In genomic region chr9:27538480-27538879, GRCm38 (mm10) we compare ENCODE assay signal across 16 mouse cellular contexts.
DNase-seq lines count a peak whose midpoint lies in the region; ATAC-seq lines count a peak whose summit lies in the region.
"Had no signal": no experiment of that assay in that cellular context is flagged by ENCODE, and none has a peak within 500 bp of the region (broad histone marks: within the 10 kb centered on the region; RNA-seq: fewer than 3 reads in every experiment).

No protein-coding gene starts in this region.

- H3K4me2 ChIP-seq in forebrain, embryonic 15.5 days (replicated peaks) = no peak overlapping the region
- H3K4me2 ChIP-seq in forebrain, embryonic 11.5 days (ENCODE audit: low read depth, low read length, severe bottlenecking) = no peak overlapping the region
- H3K4me2 ChIP-seq in kidney, embryonic 14.5 days (replicated peaks; ENCODE audit: low read depth, low read length) = no peak overlapping the region
- H3K4me2 ChIP-seq: hindbrain, embryonic 15.5 days; liver, embryonic 15.5 days had no signal

- no peak for DNase-seq in forebrain, embryonic 11.5 days (ENCODE audit: low spot score)
- DNase-seq in kidney, postnatal 14 days = no peak
- DNase-seq in right cerebral cortex, postnatal 10 days (ENCODE audit: low spot score in 2 of 2) = peak; percentile 53 to 64
- no peak for DNase-seq in right cerebral cortex, adult 18-20 months
- DNase-seq: adrenal gland, postnatal 10 days; B cell, adult 2 months; cerebellum, adult 18-20 months; kidney, adult 8-10 months; layer of hippocampus, adult 9-11 months; thymus, adult 18-20 months had no signal

- no peak overlapping the region for H3K4me3 ChIP-seq in forebrain, embryonic 15.5 days
- no peak overlapping the region for H3K4me3 ChIP-seq in forebrain, embryonic 11.5 days (ENCODE audit: low read depth, low read length)
- no peak overlapping the region for H3K4me3 ChIP-seq in kidney, embryonic 14.5 days (ENCODE audit: low read length)
- H3K4me3 ChIP-seq: hindbrain, embryonic 15.5 days; liver, embryonic 15.5 days had no signal

- H3K27me3 ChIP-seq in forebrain, embryonic 15.5 days = no peaks in the 10 kb centered on the region
- H3K27me3 ChIP-seq in forebrain, embryonic 11.5 days (ENCODE audit: control insufficient read depth, insufficient read depth, low read length) = no peaks in the 10 kb centered on the region
- H3K27me3 ChIP-seq in kidney, embryonic 14.5 days (ENCODE audit: control insufficient read depth, insufficient read depth, low read length) = no peaks in the 10 kb centered on the region
- H3K27me3 ChIP-seq: liver, embryonic 15.5 days had no signal

- H3K9ac ChIP-seq in forebrain, embryonic 15.5 days (replicated peaks) = no peak overlapping the region
- H3K9ac ChIP-seq in forebrain, embryonic 11.5 days (ENCODE audit: low read length) = no peak overlapping the region
- H3K9ac ChIP-seq in kidney, embryonic 14.5 days (ENCODE audit: low read depth, low read length) = no peak overlapping the region
- H3K9ac ChIP-seq: hindbrain, embryonic 15.5 days; liver, embryonic 15.5 days had no signal

- peak overlapping the region; percentile 52 for H3K27ac ChIP-seq in forebrain, embryonic 15.5 days (replicated peaks)
- H3K27ac ChIP-seq in forebrain, embryonic 11.5 days (ENCODE audit: low read depth, low read length) = no peak overlapping the region
- H3K27ac ChIP-seq in kidney, embryonic 14.5 days (ENCODE audit: low read depth, low read length) = no peak overlapping the region
- H3K27ac ChIP-seq: hindbrain, embryonic 15.5 days; liver, embryonic 15.5 days had no signal

- H3K4me1 ChIP-seq in forebrain, embryonic 15.5 days = peaks cover 15% of the 10 kb centered on the region
- H3K4me1 ChIP-seq in forebrain, embryonic 11.5 days (replicated peaks; ENCODE audit: control insufficient read depth, insufficient read depth, low read length) = peaks cover 3% of the 10 kb centered on the region
- no peaks in the 10 kb centered on the region for H3K4me1 ChIP-seq in kidney, embryonic 14.5 days (ENCODE audit: control insufficient read depth, insufficient read depth, low read length)
- H3K4me1 ChIP-seq: hindbrain, embryonic 15.5 days; liver, embryonic 15.5 days had no signal

- 11% methylated on average over 5 of the region's 5 CpGs for WGBS in forebrain, embryonic 15.5 days
- 33% methylated on average over 5 of the region's 5 CpGs for WGBS in forebrain, embryonic 11.5 days
- 24% methylated on average over 5 of the region's 5 CpGs for WGBS in kidney, embryonic 14.5 days

- H3K36me3 ChIP-seq in forebrain, embryonic 15.5 days = no peaks in the 10 kb centered on the region
- H3K36me3 ChIP-seq in forebrain, embryonic 11.5 days (ENCODE audit: control insufficient read depth, insufficient read depth, low read length) = no peaks in the 10 kb centered on the region
- H3K36me3 ChIP-seq in kidney, embryonic 14.5 days (ENCODE audit: control insufficient read depth, insufficient read depth, low read length) = no peaks in the 10 kb centered on the region
- H3K36me3 ChIP-seq: hindbrain, embryonic 15.5 days; liver, embryonic 15.5 days had no signal

- ATAC-seq in forebrain, embryonic 15.5 days (replicated peaks) = peak; percentile 68
- no peak; the same call in 1 of the 2 replicates for ATAC-seq in forebrain, embryonic 11.5 days (replicated peaks; ENCODE audit: low FRiP score)
- ATAC-seq in kidney, embryonic 14.5 days (ENCODE audit: low FRiP score, low TSS enrichment) = peak; percentile 49; the same call in 1 of the 2 replicates
- ATAC-seq in megakaryocyte, adult 5-6 weeks (ENCODE audit: poor library complexity, severe bottlenecking) = no peak
- ATAC-seq: lung, postnatal 0 days had no signal

- no peaks in the 10 kb centered on the region for H3K9me3 ChIP-seq in forebrain, embryonic 15.5 days
- H3K9me3 ChIP-seq in forebrain, embryonic 11.5 days (ENCODE audit: control insufficient read depth, low read length) = no peaks in the 10 kb centered on the region
- no peaks in the 10 kb centered on the region for H3K9me3 ChIP-seq in kidney, embryonic 14.5 days (ENCODE audit: control insufficient read depth, low read length)
- H3K9me3 ChIP-seq: hindbrain, embryonic 15.5 days; liver, embryonic 15.5 days had no signal

Comparison
In these comparisons a context has a peak if more than half of its experiments do, and no peak if none do; other contexts are left out.
1. ATAC-seq: peak in forebrain, embryonic 15.5 days (single experiment) and kidney, embryonic 14.5 days (single experiment); none in forebrain, embryonic 11.5 days (single experiment) and megakaryocyte, adult 5-6 weeks (single experiment).
2. DNase-seq: peak in right cerebral cortex, postnatal 10 days (2 of 2); none in forebrain, embryonic 11.5 days (single experiment), kidney, postnatal 14 days (single experiment) and right cerebral cortex, adult 18-20 months (single experiment).